Mouse (Mus musculus) CH12.LX (cell line): Measurements from ENCODE around the gene Shld2.

Experiments used
- CHD2 ChIP-seq: IDR thresholded peaks from 2 replicates; pipeline ENCODE4 v1.6.1; 2011; ENCODE audit warnings: low read length, improper control_type of control experiment
- CTCF ChIP-seq, 2 experiments: IDR thresholded peaks in 1 of 2; conservative IDR thresholded peaks in 1 of 2; 2 replicates each; pipeline ENCODE4 v1.5.1; 2011 to 2012; ENCODE audit warnings: low read depth in 2 of 2, low read length in 2 of 2, improper control_type of control experiment in 1 of 2, inconsistent platforms in 1 of 2, mild to moderate bottlenecking in 1 of 2, moderate library complexity in 1 of 2
- EP300 ChIP-seq: IDR thresholded peaks from 2 replicates; pipeline ENCODE4 v1.6.1; 2011; ENCODE audit warnings: low read length, improper control_type of control experiment
- ETS1 ChIP-seq: conservative IDR thresholded peaks from 2 replicates; pipeline ENCODE4 v1.6.1; 2012; ENCODE audit warnings: low read depth, mild to moderate bottlenecking, inconsistent platforms, low read length, improper control_type of control experiment, moderate library complexity
- MAFK ChIP-seq: IDR thresholded peaks from 2 replicates; pipeline ENCODE4 v1.6.1; 2011; ENCODE audit warnings: low read length, improper control_type of control experiment; ENCODE audit not compliant: insufficient replicate concordance
- MXI1 ChIP-seq: IDR thresholded peaks from 2 replicates; pipeline ENCODE4 v1.6.1; 2011; ENCODE audit warnings: mild to moderate bottlenecking, low read depth, low read length, improper control_type of control experiment
- POLR2A ChIP-seq: IDR thresholded peaks from 2 replicates; pipeline ENCODE4 v1.6.1; 2011; ENCODE audit warnings: low read depth, mild to moderate bottlenecking, improper control_type of control experiment, low read length
- TBP ChIP-seq: conservative IDR thresholded peaks from 2 replicates; pipeline ENCODE4 v1.6.1; 2011; ENCODE audit warnings: low read depth, low read length, improper control_type of control experiment
- UBTF ChIP-seq: IDR thresholded peaks from 2 replicates; pipeline ENCODE4 v1.6.1; 2012; ENCODE audit warnings: low read depth, mild to moderate bottlenecking, inconsistent platforms, low read length, improper control_type of control experiment, moderate library complexity
- USF1 ChIP-seq: IDR thresholded peaks from 2 replicates; pipeline ENCODE4 v1.6.1; 2014; ENCODE audit warnings: low read depth, mild to moderate bottlenecking, inconsistent platforms, low read length, improper control_type of control experiment
- ZC3H11A ChIP-seq: IDR thresholded peaks from 2 replicates; pipeline ENCODE4 v1.6.1; 2012; ENCODE audit warnings: low read depth, mild to moderate bottlenecking, inconsistent platforms, low read length, improper control_type of control experiment

DNA sequence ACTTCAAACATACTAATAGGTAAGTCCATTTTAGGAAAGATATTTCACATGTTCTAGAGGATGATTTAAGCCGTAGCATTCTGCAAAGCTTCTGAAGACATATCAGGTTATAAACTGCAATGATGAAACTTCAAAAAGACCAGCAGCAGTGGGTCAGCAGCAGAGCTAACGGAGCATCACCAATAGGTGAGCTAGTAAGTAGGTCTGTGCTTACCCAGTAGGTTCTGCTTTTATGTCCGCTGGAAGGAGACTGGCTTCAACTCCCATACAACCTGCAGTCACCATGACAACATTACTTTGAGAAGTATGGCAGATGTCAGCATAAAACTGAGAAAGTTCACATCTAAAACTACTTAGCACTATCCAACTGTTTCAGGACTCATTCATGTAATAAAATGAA, 16.7 kb downstream of the Shld2 start:
- TF ChIP-seq CTCF (conservative IDR thresholded peaks at IDR 0.05 in 1 of 2, IDR thresholded peaks at IDR 0.05 in 1 of 2; ENCODE audit: low read depth in 2 of 2, low read length in 2 of 2): no peak
- no peak for TF ChIP-seq ZC3H11A
- no peak for TF ChIP-seq POLR2A
- TF ChIP-seq UBTF: no peak
- TF ChIP-seq ETS1: no peak
- TF ChIP-seq USF1: no peak
- TF ChIP-seq CHD2: no peak
- no peak for TF ChIP-seq MAFK
- no peak for TF ChIP-seq TBP
- TF ChIP-seq MXI1: no peak
- no peak for TF ChIP-seq EP300
